Mouse (Mus musculus): ENCODE data around the gene Stard13. TPM values are rescaled to one million over a fixed set of nuclear protein-coding genes. Genes with fewer than 3 reads are reported as not detected.

Stard13 gene
- total and polyA plus RNA-seq, 2 experiments from 2014 or later = 2.6 to 19.2 TPM

- Histone ChIP-seq H3K4me2 (ENCODE audit: low read depth) (no peak overlapping the region), H3K4me1 (ENCODE audit: insufficient read depth) (no peaks in the 10 kb centered on the region), H3K27me3 (ENCODE audit: insufficient read depth, low read length) (no peaks in the 10 kb centered on the region), H3K36me3 (ENCODE audit: insufficient read depth) (no peaks in the 10 kb centered on the region), H3K9me3 (ENCODE audit: low read length) (no peaks in the 10 kb centered on the region), H3K27ac (ENCODE audit: low read depth, low read length) (no peak overlapping the region), H3K9ac (no peak overlapping the region), H3K4me3 (ENCODE audit: low read depth, low read length) (no peak overlapping the region)
- WGBS = 23% methylated on average over 7 of the region's 7 CpGs
- peak; percentile 66 for ATAC-seq
- DNase-seq = peak; percentile 13
- TF ChIP-seq CTCF (IDR thresholded peaks at IDR 0.05; ENCODE audit: low read depth) = no peak
These were observed 179.4 kb downstream of the Stard13 start for GRCm38 (mm10) chr5:151054100-151054742.

- H3K36me3 ChIP-seq (ENCODE audit: insufficient read depth) = no peaks in the 10 kb centered on the region
- WGBS = 90% methylated on average over 5 of the region's 5 CpGs
- TF ChIP-seq CTCF (IDR thresholded peaks at IDR 0.05; ENCODE audit: low read depth) = no peak
- H3K4me1 ChIP-seq (ENCODE audit: insufficient read depth) = no peaks in the 10 kb centered on the region
- H3K27ac ChIP-seq (ENCODE audit: low read depth, low read length) = no peak overlapping the region
- H3K27me3 ChIP-seq (ENCODE audit: insufficient read depth, low read length) = no peaks in the 10 kb centered on the region
- H3K4me3 ChIP-seq (ENCODE audit: low read depth, low read length) = no peak overlapping the region
- DNase-seq (no peak), ATAC-seq (no peak)
- H3K4me2 ChIP-seq (ENCODE audit: low read depth) = no peak overlapping the region
- no peaks in the 10 kb centered on the region for H3K9me3 ChIP-seq (ENCODE audit: low read length)
- no peak overlapping the region for H3K9ac ChIP-seq
These were observed 180.4 kb downstream of the Stard13 start for GRCm38 (mm10) chr5:151053190-151053589.

GRCm38 (mm10) chr5:151052331-151052730, 181.3 kb downstream of the Stard13 start:
- Histone ChIP-seq H3K9me3 (ENCODE audit: low read length) (no peaks in the 10 kb centered on the region), H3K36me3 (ENCODE audit: insufficient read depth) (no peaks in the 10 kb centered on the region), H3K4me3 (ENCODE audit: low read depth, low read length) (no peak overlapping the region), H3K4me2 (ENCODE audit: low read depth) (no peak overlapping the region), H3K27ac (ENCODE audit: low read depth, low read length) (no peak overlapping the region), H3K4me1 (ENCODE audit: insufficient read depth) (no peaks in the 10 kb centered on the region), H3K27me3 (ENCODE audit: insufficient read depth, low read length) (no peaks in the 10 kb centered on the region), H3K9ac (no peak overlapping the region)
- 96% methylated on average over 8 of the region's 8 CpGs for WGBS
- TF ChIP-seq CTCF (IDR thresholded peaks at IDR 0.05; ENCODE audit: low read depth) = no peak
- ATAC-seq (no peak), DNase-seq (no peak)

GRCm38 (mm10) chr5:151047488-151047887, 186.1 kb downstream of the Stard13 start:
- H3K27me3 ChIP-seq (ENCODE audit: insufficient read depth, low read length) = no peaks in the 10 kb centered on the region
- no peaks in the 10 kb centered on the region for H3K4me1 ChIP-seq (ENCODE audit: insufficient read depth)
- H3K4me2 ChIP-seq (ENCODE audit: low read depth) = no peak overlapping the region
- WGBS = 89% methylated on average over 12 of the region's 12 CpGs
- H3K9me3 ChIP-seq (ENCODE audit: low read length) = no peaks in the 10 kb centered on the region
- DNase-seq (no peak), ATAC-seq (no peak)
- no peak overlapping the region for H3K4me3 ChIP-seq (ENCODE audit: low read depth, low read length)
- H3K36me3 ChIP-seq (ENCODE audit: insufficient read depth) = no peaks in the 10 kb centered on the region
- H3K9ac ChIP-seq = no peak overlapping the region
- H3K27ac ChIP-seq (ENCODE audit: low read depth, low read length) = no peak overlapping the region
- TF ChIP-seq CTCF (IDR thresholded peaks at IDR 0.05; ENCODE audit: low read depth) = no peak

- H3K4me1 ChIP-seq (ENCODE audit: insufficient read depth) = no peaks in the 10 kb centered on the region
- no peaks in the 10 kb centered on the region for H3K36me3 ChIP-seq (ENCODE audit: insufficient read depth)
- ATAC-seq (no peak), DNase-seq (no peak)
- H3K27me3 ChIP-seq (ENCODE audit: insufficient read depth, low read length) = no peaks in the 10 kb centered on the region
- no peak for TF ChIP-seq CTCF (IDR thresholded peaks at IDR 0.05; ENCODE audit: low read depth)
- 74% methylated on average over 7 of the region's 7 CpGs for WGBS
- no peak overlapping the region for H3K4me3 ChIP-seq (ENCODE audit: low read depth, low read length)
- H3K9ac ChIP-seq = no peak overlapping the region
- no peaks in the 10 kb centered on the region for H3K9me3 ChIP-seq (ENCODE audit: low read length)
- H3K4me2 ChIP-seq (ENCODE audit: low read depth) = no peak overlapping the region
- no peak overlapping the region for H3K27ac ChIP-seq (ENCODE audit: low read depth, low read length)
These were observed 186.7 kb downstream of the Stard13 start for GRCm38 (mm10) chr5:151046917-151047316.

GRCm38 (mm10) chr5:151046131-151046530, 187.5 kb downstream of the Stard13 start:
- WGBS = 71% methylated on average over 6 of the region's 6 CpGs

GRCm38 (mm10) chr5:151042911-151043310, 190.7 kb downstream of the Stard13 start:
- Histone ChIP-seq H3K27ac (ENCODE audit: low read depth, low read length) (no peak overlapping the region), H3K27me3 (ENCODE audit: insufficient read depth, low read length) (no peaks in the 10 kb centered on the region), H3K36me3 (ENCODE audit: insufficient read depth) (no peaks in the 10 kb centered on the region), H3K4me3 (ENCODE audit: low read depth, low read length) (no peak overlapping the region), H3K9ac (no peak overlapping the region), H3K4me1 (ENCODE audit: insufficient read depth) (no peaks in the 10 kb centered on the region), H3K4me2 (ENCODE audit: low read depth) (no peak overlapping the region), H3K9me3 (ENCODE audit: low read length) (no peaks in the 10 kb centered on the region)
- DNase-seq = no peak
- TF ChIP-seq CTCF (IDR thresholded peaks at IDR 0.05; ENCODE audit: low read depth) = no peak
- ATAC-seq = no peak
- WGBS = 93% methylated on average over 5 of the region's 5 CpGs

More at GRCm38 (mm10) chr5:151046131-151046530, 187.5 kb downstream of the Stard13 start:
- no peak for DNase-seq
- H3K4me3 ChIP-seq (ENCODE audit: low read depth, low read length) = no peak overlapping the region
- no peaks in the 10 kb centered on the region for H3K9me3 ChIP-seq (ENCODE audit: low read length)
- H3K4me2 ChIP-seq (ENCODE audit: low read depth) = no peak overlapping the region
- no peak overlapping the region for H3K9ac ChIP-seq
- peak; percentile 43; the same call in 1 of the 2 replicates for ATAC-seq
- no peaks in the 10 kb centered on the region for H3K27me3 ChIP-seq (ENCODE audit: insufficient read depth, low read length)
- no peak overlapping the region for H3K27ac ChIP-seq (ENCODE audit: low read depth, low read length)
- H3K36me3 ChIP-seq (ENCODE audit: insufficient read depth) = no peaks in the 10 kb centered on the region
- TF ChIP-seq CTCF (IDR thresholded peaks at IDR 0.05; ENCODE audit: low read depth) = no peak
- H3K4me1 ChIP-seq (ENCODE audit: insufficient read depth) = no peaks in the 10 kb centered on the region

Data from forebrain, postnatal 0 days (tissue).